Mouse (Mus musculus) stomach, embryonic 16.5 days (tissue): ENCODE data around the gene Lrrc27. TPM values are rescaled to one million over a fixed set of nuclear protein-coding genes. Genes with fewer than 3 reads are reported as not detected.

Source experiments
- ATAC-seq: fragments of 200-750 bp; cut with Nextera tagmentation; 2 replicates; pipeline ENCODE4 v1.8.0; 2017; ENCODE audit warnings: moderate number of reproducible peaks, moderate TSS enrichment; ENCODE audit not compliant: insufficient read depth, low FRiP score
- H3K27ac ChIP-seq: fragments of 300-500 bp; sonication (generic); 2 replicates; pipeline ENCODE4 v1.5.1; 2014; ENCODE audit warnings: low read length
- H3K27me3 ChIP-seq: fragments of 300-500 bp; sonication (generic); 2 replicates; pipeline ENCODE4 v1.6.1; 2014; ENCODE audit warnings: low read length, control low read depth, mixed read lengths; ENCODE audit not compliant: control insufficient read depth, insufficient read depth
- H3K36me3 ChIP-seq: fragments of 300-500 bp; sonication (generic); 2 replicates; pipeline ENCODE4 v1.6.1; 2014; ENCODE audit warnings: low read length; ENCODE audit not compliant: control insufficient read depth, insufficient read depth
- H3K4me1 ChIP-seq: fragments of 300-500 bp; sonication (generic); 2 replicates; pipeline ENCODE4 v1.6.1; 2014; ENCODE audit warnings: low read length, control low read depth, mixed read lengths; ENCODE audit not compliant: control insufficient read depth, insufficient read depth
- H3K4me2 ChIP-seq: fragments of 300-500 bp; sonication (generic); 2 replicates; pipeline ENCODE4 v1.6.1; 2014; ENCODE audit warnings: low read depth, low read length, mixed read lengths
- H3K4me3 ChIP-seq: fragments of 300-500 bp; sonication (generic); replicated peaks from 2 replicates; pipeline ENCODE4 v1.5.1; 2014; ENCODE audit warnings: mild to moderate bottlenecking, low read length
- H3K9ac ChIP-seq: fragments of 300-500 bp; sonication (generic); 2 replicates; pipeline ENCODE4 v1.6.1; 2014; ENCODE audit warnings: low read length
- H3K9me3 ChIP-seq: fragments of 300-500 bp; sonication (generic); replicated peaks from 2 replicates; pipeline ENCODE4 v1.6.1; 2016; ENCODE audit warnings: low read length, control low read depth; ENCODE audit not compliant: control insufficient read depth
- WGBS: fragments of 180-500 bp; shearing (Covaris S2); extraction: QIAGEN DNeasy Blood & Tissue Kit; methylation state at CpG from one replicate; pipeline ENCODE4 v1.1.7; 2014; 5-methylcytosine and 5-hydroxymethylcytosine counted together
- polyA plus RNA-seq: library from polyadenylated mRNA; unstranded; fragments of >200 nt; fragmentation: Nextera tagmentation; extraction: Ambion mirVana; gene quantifications from 2 replicates; pipeline ENCODE4 v1.2.1, GENCODE M21; 2015

Lrrc27 gene
- polyA plus RNA-seq, 1 experiment from 2014 or later, result 4.4 TPM

GRCm38 (mm10) chr7:139208773-139209095, 4.1 kb upstream of the Lrrc27 start:
- Histone ChIP-seq H3K4me2 (no peak overlapping the region), H3K9me3 (no peaks in the 10 kb centered on the region), H3K4me3 (no peak overlapping the region), H3K27me3 (no peaks in the 10 kb centered on the region), H3K27ac (no peak overlapping the region), H3K4me1 (peaks cover 6% of the 10 kb centered on the region), H3K36me3 (no peaks in the 10 kb centered on the region), H3K9ac (no peak overlapping the region)
- WGBS, result 67% methylated on average over 4 of the region's 4 CpGs
- no peak for ATAC-seq

DNA sequence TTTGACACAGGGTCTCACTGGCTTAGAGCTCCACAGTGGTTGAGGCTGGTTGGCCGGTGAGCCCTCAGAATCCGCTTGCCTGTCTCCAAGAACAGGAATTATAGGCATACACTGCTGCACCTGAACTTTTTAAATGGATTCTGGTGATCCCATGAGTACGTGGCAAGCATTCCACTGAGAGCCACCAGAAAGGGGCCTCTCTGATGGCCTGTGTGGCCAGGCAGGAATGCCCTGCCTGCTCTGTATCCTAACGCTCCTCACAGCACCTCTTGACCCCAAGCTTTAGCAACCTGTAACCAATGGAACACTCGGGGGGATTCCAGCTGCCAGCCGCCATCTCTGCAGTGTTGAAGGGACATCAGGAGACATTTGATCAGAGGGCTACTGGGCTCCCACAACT, 1.0 kb upstream of the Lrrc27 start:
- H3K27ac ChIP-seq, result no peak overlapping the region
- WGBS, result 77% methylated on average over 6 of the region's 6 CpGs
- no peak overlapping the region for H3K4me2 ChIP-seq
- H3K4me3 ChIP-seq, result no peak overlapping the region
- H3K36me3 ChIP-seq, result no peaks in the 10 kb centered on the region
- H3K9ac ChIP-seq, result no peak overlapping the region
- H3K4me1 ChIP-seq, result peaks cover 6% of the 10 kb centered on the region
- no peak for ATAC-seq
- H3K27me3 ChIP-seq, result no peaks in the 10 kb centered on the region
- H3K9me3 ChIP-seq, result no peaks in the 10 kb centered on the region

- H3K27me3 ChIP-seq, result no peaks in the 10 kb centered on the region
- H3K27ac ChIP-seq, result peak overlapping the region; percentile 13; the same call in 1 of the 2 replicates
- H3K9ac ChIP-seq, result peak overlapping the region; percentile 62
- H3K4me1 ChIP-seq, result peaks cover 6% of the 10 kb centered on the region
- WGBS, result 60% methylated on average over 3 of the region's 3 CpGs
- H3K4me2 ChIP-seq, result peak overlapping the region; percentile 77
- H3K36me3 ChIP-seq, result no peaks in the 10 kb centered on the region
- peak overlapping the region; percentile 70 for H3K4me3 ChIP-seq
- ATAC-seq, result no peak
- no peaks in the 10 kb centered on the region for H3K9me3 ChIP-seq
Observed at GRCm38 (mm10) chr7:139213751-139214150, 963 bp downstream of the Lrrc27 start.

DNA sequence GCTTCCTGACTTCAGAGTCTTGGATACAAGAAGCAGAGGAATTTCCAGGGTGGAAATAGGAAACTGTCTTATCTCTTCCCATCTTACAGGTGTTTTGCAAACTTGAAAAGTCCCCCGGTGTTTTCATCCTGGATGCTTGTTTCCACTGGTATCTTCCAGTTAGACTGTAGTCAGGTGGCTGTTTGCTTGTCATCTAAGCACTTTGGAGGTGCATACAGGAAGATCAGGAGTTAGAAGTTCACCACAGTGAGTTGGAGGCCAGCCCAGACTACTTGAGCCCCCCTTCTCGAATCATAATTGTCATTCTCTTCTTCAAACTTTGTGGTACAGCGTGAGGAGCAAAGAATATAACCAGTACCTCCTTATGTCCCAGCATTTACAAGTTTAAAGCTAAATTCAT, 1.4 kb downstream of the Lrrc27 start:
- Histone ChIP-seq H3K4me2 (no peak overlapping the region), H3K36me3 (no peaks in the 10 kb centered on the region), H3K27me3 (no peaks in the 10 kb centered on the region), H3K9ac (no peak overlapping the region), H3K9me3 (no peaks in the 10 kb centered on the region), H3K4me3 (no peak overlapping the region), H3K4me1 (peaks cover 6% of the 10 kb centered on the region), H3K27ac (no peak overlapping the region)
- ATAC-seq, result no peak
- WGBS, result 70% methylated on average over 3 of the region's 3 CpGs

DNA sequence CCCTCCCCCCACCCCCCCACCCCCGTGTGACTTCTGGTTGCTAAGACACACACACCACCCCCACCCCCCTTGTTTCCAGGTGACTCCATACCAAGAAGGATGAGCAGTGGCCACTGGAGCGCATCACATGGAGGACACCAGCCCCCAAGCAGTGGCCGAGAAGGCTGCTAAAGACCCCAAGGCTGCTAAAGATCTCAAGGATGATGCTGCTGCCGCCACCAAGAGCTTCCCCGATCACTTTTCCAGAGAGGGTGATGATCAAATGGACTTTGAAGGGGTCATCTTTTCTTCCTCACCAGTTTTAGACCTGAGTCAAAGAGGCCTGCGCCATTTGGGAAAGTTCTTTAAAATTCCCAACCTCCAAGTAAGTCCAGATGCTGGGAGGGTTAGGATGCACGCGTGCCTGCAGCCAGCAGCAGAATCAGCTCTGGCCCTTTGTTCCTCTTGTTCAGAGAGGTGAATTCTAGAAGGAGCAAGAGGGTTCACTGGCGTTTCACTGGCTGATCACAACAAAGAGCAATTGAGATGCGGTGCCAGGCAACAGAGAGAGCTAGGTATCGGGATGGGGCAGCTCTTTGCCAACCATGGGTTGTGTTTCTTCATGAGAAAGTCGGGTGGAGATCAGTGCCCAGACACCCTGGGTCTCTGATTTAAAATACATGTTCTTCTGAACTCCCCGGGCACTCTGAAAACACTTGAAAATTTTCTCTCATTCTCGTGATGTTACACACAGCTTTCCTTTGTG, 2.0 kb downstream of the Lrrc27 start:
- H3K36me3 ChIP-seq, result no peaks in the 10 kb centered on the region
- H3K4me1 ChIP-seq, result peaks cover 6% of the 10 kb centered on the region
- H3K4me2 ChIP-seq, result no peak overlapping the region
- no peaks in the 10 kb centered on the region for H3K27me3 ChIP-seq
- 79% methylated on average over 14 of the region's 14 CpGs for WGBS
- H3K4me3 ChIP-seq, result no peak overlapping the region
- no peaks in the 10 kb centered on the region for H3K9me3 ChIP-seq
- H3K27ac ChIP-seq, result no peak overlapping the region
- no peak overlapping the region for H3K9ac ChIP-seq
- ATAC-seq, result no peak

DNA sequence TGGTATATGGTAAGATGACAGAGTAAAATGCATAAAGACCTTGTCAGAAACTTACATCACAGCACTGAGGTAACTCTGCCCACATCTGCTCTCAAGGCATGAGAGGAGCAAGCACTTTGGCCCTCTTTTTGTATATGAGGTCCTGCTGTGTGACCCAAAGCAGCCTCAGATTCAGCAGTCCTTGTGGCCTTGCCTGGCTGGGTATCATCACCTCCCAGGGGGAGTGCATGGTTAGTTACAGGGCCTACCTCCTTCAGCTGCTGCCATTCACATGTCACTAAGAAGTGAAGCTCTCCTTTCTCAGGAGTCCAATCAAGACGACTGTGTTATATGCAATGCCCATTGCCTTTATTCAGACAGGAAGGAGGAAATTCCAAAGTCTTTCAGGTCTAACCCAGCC, 2.7 kb downstream of the Lrrc27 start:
- Histone ChIP-seq H3K36me3 (no peaks in the 10 kb centered on the region), H3K9ac (no peak overlapping the region), H3K4me2 (no peak overlapping the region), H3K27ac (no peak overlapping the region), H3K27me3 (no peaks in the 10 kb centered on the region), H3K4me1 (peaks cover 6% of the 10 kb centered on the region), H3K4me3 (no peak overlapping the region), H3K9me3 (no peaks in the 10 kb centered on the region)
- 83% methylated on average over 1 of the region's 1 CpGs for WGBS
- ATAC-seq, result no peak

GRCm38 (mm10) chr7:139215946-139216345, 3.2 kb downstream of the Lrrc27 start:
- Histone ChIP-seq H3K27me3 (no peaks in the 10 kb centered on the region), H3K27ac (no peak overlapping the region), H3K4me1 (peaks cover 6% of the 10 kb centered on the region), H3K9ac (no peak overlapping the region), H3K4me2 (no peak overlapping the region), H3K4me3 (no peak overlapping the region), H3K36me3 (no peaks in the 10 kb centered on the region), H3K9me3 (no peaks in the 10 kb centered on the region)
- WGBS, result 80% methylated on average over 7 of the region's 7 CpGs
- no peak for ATAC-seq

GRCm38 (mm10) chr7:139216464-139216863, 3.7 kb downstream of the Lrrc27 start:
- WGBS, result 89% methylated on average over 9 of the region's 9 CpGs

GRCm38 (mm10) chr7:139217046-139217445, 4.3 kb downstream of the Lrrc27 start:
- no peak overlapping the region for H3K4me2 ChIP-seq
- no peaks in the 10 kb centered on the region for H3K9me3 ChIP-seq
- no peaks in the 10 kb centered on the region for H3K36me3 ChIP-seq
- ATAC-seq, result no peak
- no peak overlapping the region for H3K9ac ChIP-seq
- 79% methylated on average over 7 of the region's 7 CpGs for WGBS
- H3K27ac ChIP-seq, result no peak overlapping the region
- peaks cover 6% of the 10 kb centered on the region for H3K4me1 ChIP-seq
- no peak overlapping the region for H3K4me3 ChIP-seq
- no peaks in the 10 kb centered on the region for H3K27me3 ChIP-seq

More at GRCm38 (mm10) chr7:139216464-139216863, 3.7 kb downstream of the Lrrc27 start:
- no peak overlapping the region for H3K9ac ChIP-seq
- peaks cover 6% of the 10 kb centered on the region for H3K4me1 ChIP-seq
- no peak overlapping the region for H3K4me3 ChIP-seq
- no peaks in the 10 kb centered on the region for H3K9me3 ChIP-seq
- ATAC-seq, result no peak
- no peak overlapping the region for H3K4me2 ChIP-seq
- no peaks in the 10 kb centered on the region for H3K36me3 ChIP-seq
- no peaks in the 10 kb centered on the region for H3K27me3 ChIP-seq
- no peak overlapping the region for H3K27ac ChIP-seq
